Mouse (Mus musculus) C2C12 (cell line): Measurements from ENCODE around the gene Tmem150c. TPM values are rescaled to one million over a fixed set of nuclear protein-coding genes. Genes with fewer than 3 reads are reported as not detected.

Experiments
- H3K27me3 ChIP-seq: one replicate; pipeline ENCODE4 v1.6.1; 2011; ENCODE audit not compliant: control insufficient read depth, insufficient read depth, insufficient read length
- H3K36me3 ChIP-seq: one replicate; pipeline ENCODE4 v1.6.1; 2011; ENCODE audit not compliant: control insufficient read depth, insufficient read depth
- H3K4me3 ChIP-seq: one replicate; pipeline ENCODE4 v1.5.1; 2011; ENCODE audit warnings: mild to moderate bottlenecking, control low read depth; ENCODE audit not compliant: poor library complexity, insufficient read depth, severe bottlenecking
- H3K79me2 ChIP-seq: one replicate; pipeline ENCODE4 v1.6.1; 2011; ENCODE audit not compliant: control insufficient read depth, insufficient read depth
- H3K79me3 ChIP-seq: one replicate; pipeline ENCODE4 v1.6.1; 2011; ENCODE audit warnings: low read depth, control low read depth
- H3ac ChIP-seq: one replicate; pipeline ENCODE3; 2011; ENCODE audit warnings: low read depth; ENCODE audit not compliant: control insufficient read depth, insufficient read length
- CEBPB ChIP-seq: IDR thresholded peaks from one replicate; pipeline ENCODE4 v1.6.1; 2011; ENCODE audit warnings: low read depth, mild to moderate bottlenecking, control low read depth, moderate library complexity
- CTCF ChIP-seq: IDR thresholded peaks from one replicate; pipeline ENCODE4 v1.5.1; 2011; ENCODE audit not compliant: control insufficient read depth, insufficient read depth, insufficient read length
- FOSL1 ChIP-seq: IDR thresholded peaks from one replicate; pipeline ENCODE4 v1.8.0; 2011; ENCODE audit warnings: mild to moderate bottlenecking, low read length; ENCODE audit not compliant: poor library complexity, insufficient read depth, severe bottlenecking
- MAX ChIP-seq: IDR thresholded peaks from one replicate; pipeline ENCODE4 v1.6.1; 2011; ENCODE audit warnings: mild to moderate bottlenecking, control low read depth
- MYOD1 ChIP-seq: IDR thresholded peaks from one replicate; pipeline ENCODE4 v1.6.1; 2011; ENCODE audit warnings: low read depth; ENCODE audit not compliant: control insufficient read depth, insufficient read length
- MYOG ChIP-seq: IDR thresholded peaks from one replicate; pipeline ENCODE4 v1.6.1; 2011; ENCODE audit not compliant: control insufficient read depth, insufficient read length; ENCODE audit errors: extremely low read depth
- USF1 ChIP-seq: IDR thresholded peaks from one replicate; pipeline ENCODE4 v1.6.1; 2011; ENCODE audit warnings: low read depth, mild to moderate bottlenecking, control low read depth, moderate library complexity
- polyA plus RNA-seq: library from polyadenylated mRNA; unstranded; fragments of >200 nt; fragmentation: generic; extraction: Trizol; gene quantifications from one replicate; pipeline ENCODE4 v1.2.1, GENCODE M21; 2012; ENCODE audit warnings: missing spikeins

Gene Tmem150c
- polyA plus RNA-seq, 1 experiment = not detected

- no peak for TF ChIP-seq USF1
- no peak for TF ChIP-seq CEBPB
- no peak for TF ChIP-seq CTCF
- no peak for TF ChIP-seq MYOD1
- no peak for TF ChIP-seq MYOG
- no peak for TF ChIP-seq FOSL1
- no peak for TF ChIP-seq MAX
- no peaks in the 10 kb centered on the region for H3K79me2 ChIP-seq
- no peak overlapping the region for H3ac ChIP-seq
Measured at GRCm38 (mm10) chr5:100108866-100109265, 50.7 kb downstream of the Tmem150c start.

GRCm38 (mm10) chr5:100102395-100102794 lies 57.2 kb downstream of the Tmem150c start:
- H3ac ChIP-seq = no peak overlapping the region
- no peaks in the 10 kb centered on the region for H3K79me2 ChIP-seq
- peaks cover 16% of the 10 kb centered on the region for H3K27me3 ChIP-seq
- no peak overlapping the region for H3K4me3 ChIP-seq
- no peaks in the 10 kb centered on the region for H3K79me3 ChIP-seq
- H3K36me3 ChIP-seq = no peaks in the 10 kb centered on the region
- TF ChIP-seq CTCF (no peak), MAX (no peak), MYOG (no peak), CEBPB (no peak), MYOD1 (no peak), USF1 (no peak), FOSL1 (no peak)

More at GRCm38 (mm10) chr5:100108866-100109265, 50.7 kb downstream of the Tmem150c start:
- no peaks in the 10 kb centered on the region for H3K79me3 ChIP-seq
- no peak overlapping the region for H3K4me3 ChIP-seq
- H3K36me3 ChIP-seq = no peaks in the 10 kb centered on the region
- H3K27me3 ChIP-seq = peaks cover 8% of the 10 kb centered on the region

- TF ChIP-seq CTCF = no peak
- TF ChIP-seq MAX = no peak
- no peak for TF ChIP-seq FOSL1
- TF ChIP-seq USF1 = no peak
- no peak for TF ChIP-seq CEBPB
- Histone ChIP-seq H3K4me3 (no peak overlapping the region), H3K27me3 (peaks cover 11% of the 10 kb centered on the region), H3K79me3 (no peaks in the 10 kb centered on the region), H3K36me3 (no peaks in the 10 kb centered on the region), H3K79me2 (no peaks in the 10 kb centered on the region), H3ac (no peak overlapping the region)
Measured at GRCm38 (mm10) chr5:100097967-100098366, 61.6 kb downstream of the Tmem150c start.

GRCm38 (mm10) chr5:100096955-100097354 lies 62.7 kb downstream of the Tmem150c start:
- H3K36me3 ChIP-seq = no peaks in the 10 kb centered on the region
- TF ChIP-seq CTCF = no peak
- TF ChIP-seq CEBPB = no peak
- no peak for TF ChIP-seq MYOD1
- no peak for TF ChIP-seq USF1
- no peak for TF ChIP-seq MYOG
- no peak for TF ChIP-seq FOSL1
- TF ChIP-seq MAX = no peak
- H3ac ChIP-seq = no peak overlapping the region
- no peaks in the 10 kb centered on the region for H3K79me3 ChIP-seq
- H3K4me3 ChIP-seq = no peak overlapping the region
- H3K79me2 ChIP-seq = no peaks in the 10 kb centered on the region
- H3K27me3 ChIP-seq = peaks cover 18% of the 10 kb centered on the region

GRCm38 (mm10) chr5:100091602-100092001 lies 68.0 kb downstream of the Tmem150c start:
- Histone ChIP-seq H3K79me3 (no peaks in the 10 kb centered on the region), H3ac (no peak overlapping the region), H3K4me3 (no peak overlapping the region), H3K79me2 (no peaks in the 10 kb centered on the region), H3K36me3 (no peaks in the 10 kb centered on the region), H3K27me3 (peaks cover 30% of the 10 kb centered on the region)
- no peak for TF ChIP-seq MYOG

GRCm38 (mm10) chr5:100091263-100091594 lies 68.4 kb downstream of the Tmem150c start:
- H3K4me3 ChIP-seq = no peak overlapping the region

More at GRCm38 (mm10) chr5:100091263-100091594, 68.4 kb downstream of the Tmem150c start:
- Histone ChIP-seq H3ac (no peak overlapping the region), H3K27me3 (peaks cover 30% of the 10 kb centered on the region), H3K79me2 (no peaks in the 10 kb centered on the region), H3K79me3 (no peaks in the 10 kb centered on the region), H3K36me3 (no peaks in the 10 kb centered on the region)
- TF ChIP-seq MYOD1 = no peak
- TF ChIP-seq CTCF = no peak
- TF ChIP-seq MAX = no peak
- no peak for TF ChIP-seq MYOG
- TF ChIP-seq FOSL1 = no peak
- TF ChIP-seq USF1 = no peak
- TF ChIP-seq CEBPB = no peak
